Mouse (Mus musculus) hindbrain, embryonic 16.5 days (tissue): Measurements from ENCODE around the gene Il20rb. TPM values are rescaled to one million over a fixed set of nuclear protein-coding genes. Genes with fewer than 3 reads are reported as not detected.

Experiments
- ATAC-seq: fragments of 200-750 bp; cut with Nextera tagmentation; 2 replicates; pipeline ENCODE4 v1.8.0; 2017; ENCODE audit warnings: moderate TSS enrichment, moderate library complexity
- H3K27ac ChIP-seq: fragments of 300-500 bp; sonication (generic); 2 replicates; pipeline ENCODE4 v1.5.1; 2014; ENCODE audit warnings: low read depth, mild to moderate bottlenecking, control low read depth, low read length, moderate library complexity
- H3K27me3 ChIP-seq: fragments of 300-500 bp; sonication (generic); replicated peaks from 2 replicates; pipeline ENCODE4 v1.6.1; 2014; ENCODE audit warnings: low read length; ENCODE audit not compliant: control insufficient read depth, insufficient read depth
- H3K36me3 ChIP-seq: fragments of 300-500 bp; sonication (generic); 2 replicates; pipeline ENCODE4 v1.6.1; 2014; ENCODE audit warnings: mild to moderate bottlenecking, low read length, moderate library complexity, mixed read lengths; ENCODE audit not compliant: control insufficient read depth, insufficient read depth
- H3K4me1 ChIP-seq: fragments of 300-500 bp; sonication (generic); 2 replicates; pipeline ENCODE4 v1.6.1; 2014; ENCODE audit warnings: low read depth, low read length; ENCODE audit not compliant: control insufficient read depth, insufficient read depth
- H3K4me2 ChIP-seq: fragments of 300-500 bp; sonication (generic); 2 replicates; pipeline ENCODE4 v1.6.1; 2014; ENCODE audit warnings: mild to moderate bottlenecking, low read length, control low read depth, moderate library complexity
- H3K4me3 ChIP-seq: fragments of 300-500 bp; sonication (generic); 2 replicates; pipeline ENCODE4 v1.5.1; 2014; ENCODE audit warnings: mild to moderate bottlenecking, low read length, control low read depth, moderate library complexity
- H3K9ac ChIP-seq: fragments of 300-500 bp; sonication (generic); 2 replicates; pipeline ENCODE4 v1.6.1; 2014; ENCODE audit warnings: low read depth, mild to moderate bottlenecking, control low read depth, low read length, moderate library complexity
- H3K9me3 ChIP-seq: fragments of 300-500 bp; sonication (generic); 2 replicates; pipeline ENCODE4 v1.6.1; 2014; ENCODE audit warnings: mild to moderate bottlenecking, low read length, moderate library complexity; ENCODE audit not compliant: control insufficient read depth
- WGBS: fragments of 180-500 bp; shearing (Covaris S2); extraction: QIAGEN DNeasy Blood & Tissue Kit; methylation state at CpG from one replicate; pipeline ENCODE4 v1.1.7; 2014; 5-methylcytosine and 5-hydroxymethylcytosine counted together
- polyA plus RNA-seq: library from polyadenylated mRNA; unstranded; fragments of >200 nt; fragmentation: Nextera tagmentation; extraction: Ambion mirVana; gene quantifications from 2 replicates; pipeline ENCODE4 v1.2.1, GENCODE M21; 2015

Gene Il20rb
- polyA plus RNA-seq, 1 experiment from 2014 or later = 1.1 TPM

- Histone ChIP-seq H3K36me3 (no peaks in the 10 kb centered on the region), H3K4me1 (no peaks in the 10 kb centered on the region), H3K4me2 (no peak overlapping the region), H3K9me3 (no peaks in the 10 kb centered on the region), H3K27me3 (no peaks in the 10 kb centered on the region), H3K27ac (no peak overlapping the region), H3K9ac (no peak overlapping the region), H3K4me3 (no peak overlapping the region)
- WGBS = 78% methylated on average over 2 of the region's 2 CpGs
- no peak for ATAC-seq
Measured at GRCm38 (mm10) chr9:100430911-100431310, 55.7 kb downstream of the Il20rb start.

- H3K9me3 ChIP-seq = no peaks in the 10 kb centered on the region
- H3K4me1 ChIP-seq = peaks cover 3% of the 10 kb centered on the region
- H3K27ac ChIP-seq = no peak overlapping the region
- no peaks in the 10 kb centered on the region for H3K36me3 ChIP-seq
- 74% methylated on average over 8 of the region's 8 CpGs for WGBS
- H3K27me3 ChIP-seq = no peaks in the 10 kb centered on the region
- H3K4me3 ChIP-seq = no peak overlapping the region
- H3K4me2 ChIP-seq = no peak overlapping the region
- H3K9ac ChIP-seq = no peak overlapping the region
- ATAC-seq = no peak
Measured at GRCm38 (mm10) chr9:100419644-100420043, 66.9 kb downstream of the Il20rb start.

GRCm38 (mm10) chr9:100419103-100419502, 67.5 kb downstream of the Il20rb start:
- 86% methylated on average over 8 of the region's 8 CpGs for WGBS
- ATAC-seq = no peak
- H3K9me3 ChIP-seq = no peaks in the 10 kb centered on the region
- no peak overlapping the region for H3K4me2 ChIP-seq
- H3K4me3 ChIP-seq = no peak overlapping the region
- H3K9ac ChIP-seq = no peak overlapping the region
- peaks cover 3% of the 10 kb centered on the region for H3K4me1 ChIP-seq
- H3K27ac ChIP-seq = no peak overlapping the region
- H3K27me3 ChIP-seq = no peaks in the 10 kb centered on the region
- no peaks in the 10 kb centered on the region for H3K36me3 ChIP-seq

GRCm38 (mm10) chr9:100416756-100417155, 69.8 kb downstream of the Il20rb start:
- Histone ChIP-seq H3K27ac (no peak overlapping the region), H3K4me2 (no peak overlapping the region), H3K27me3 (no peaks in the 10 kb centered on the region), H3K4me3 (no peak overlapping the region), H3K9ac (no peak overlapping the region), H3K9me3 (no peaks in the 10 kb centered on the region), H3K36me3 (no peaks in the 10 kb centered on the region), H3K4me1 (peaks cover 3% of the 10 kb centered on the region)
- 41% methylated on average over 1 of the region's 1 CpGs for WGBS
- 0 out of 2 replicates have a peak, but pooled peaks have one; percentile 34 for ATAC-seq

GRCm38 (mm10) chr9:100416299-100416698, 70.3 kb downstream of the Il20rb start:
- no peak for ATAC-seq
- 59% methylated on average over 6 of the region's 6 CpGs for WGBS
- Histone ChIP-seq H3K4me3 (no peak overlapping the region), H3K9me3 (no peaks in the 10 kb centered on the region), H3K27me3 (no peaks in the 10 kb centered on the region), H3K4me2 (no peak overlapping the region), H3K9ac (no peak overlapping the region), H3K36me3 (no peaks in the 10 kb centered on the region), H3K4me1 (peaks cover 3% of the 10 kb centered on the region), H3K27ac (no peak overlapping the region)

GRCm38 (mm10) chr9:100415328-100415979, 71.1 kb downstream of the Il20rb start:
- H3K9me3 ChIP-seq = no peaks in the 10 kb centered on the region

More at GRCm38 (mm10) chr9:100415328-100415979, 71.1 kb downstream of the Il20rb start:
- 25% methylated on average over 7 of the region's 7 CpGs for WGBS
- Histone ChIP-seq H3K36me3 (no peaks in the 10 kb centered on the region), H3K4me3 (no peak overlapping the region), H3K4me1 (peaks cover 3% of the 10 kb centered on the region), H3K27me3 (no peaks in the 10 kb centered on the region), H3K9ac (no peak overlapping the region), H3K4me2 (no peak overlapping the region), H3K27ac (no peak overlapping the region)
- ATAC-seq = peak; percentile 68; the same call in 1 of the 2 replicates

Other genes starting within 250 kb of the Il20rb start
- gene Nck1, start 59.3 kb upstream of the Il20rb start, polyA plus RNA-seq = 60.3 and 61.6 TPM in 2 replicates
- gene Slc35g2, start 84.3 kb upstream of the Il20rb start, polyA plus RNA-seq = 24.3 and 33.0 TPM in 2 replicates
- gene Stag1, start 111.0 kb upstream of the Il20rb start, polyA plus RNA-seq = 21.9 and 23.4 TPM in 2 replicates